Mouse (Mus musculus): ENCODE measurements around the gene Ccdc60.

- TF ChIP-seq USF1 (IDR thresholded peaks at IDR 0.05; ENCODE audit: low read depth) (no peak), CTCF (IDR thresholded peaks at IDR 0.05; ENCODE audit: control insufficient read depth, insufficient read depth, insufficient read length) (no peak), MAX (IDR thresholded peaks at IDR 0.05) (no peak), CEBPB (IDR thresholded peaks at IDR 0.05; ENCODE audit: low read depth) (no peak), FOSL1 (IDR thresholded peaks at IDR 0.05; ENCODE audit: insufficient read depth, low read length, poor library complexity, severe bottlenecking) (no peak), MYOD1 (IDR thresholded peaks at IDR 0.05; ENCODE audit: control insufficient read depth, insufficient read length, low read depth) (no peak), MYOG (IDR thresholded peaks at IDR 0.05; ENCODE audit: control insufficient read depth, extremely low read depth, insufficient read length) (no peak)
These were observed 205.7 kb downstream of the Ccdc60 start, which contains the start of gene Tmem233 for GRCm38 (mm10) chr5:116083081-116083480.

Data from C2C12 (cell line).